Mouse (Mus musculus) embryonic facial prominence, embryonic 14.5 days (tissue): ENCODE data around the gene Rbms2. TPM values are rescaled to one million over a fixed set of nuclear protein-coding genes. Genes with fewer than 3 reads are reported as not detected.

Experiments used
- ATAC-seq: fragments of 200-750 bp; cut with Nextera tagmentation; 2 replicates; pipeline ENCODE4 v1.8.0; 2017; ENCODE audit warnings: low read depth, moderate number of reproducible peaks, moderate TSS enrichment
- DNase-seq: peaks from one replicate; pipeline ENCODE4 v3.0.0-alpha.2; 2015; ENCODE audit warnings: low spot score
- H3K27ac ChIP-seq: fragments of 300-500 bp; sonication (generic); replicated peaks from 2 replicates; pipeline ENCODE4 v1.5.1; 2014; ENCODE audit warnings: low read depth, mild to moderate bottlenecking, low read length, moderate library complexity
- H3K27me3 ChIP-seq: fragments of 300-500 bp; sonication (generic); replicated peaks from 2 replicates; pipeline ENCODE4 v1.6.1; 2014; ENCODE audit warnings: low read length; ENCODE audit not compliant: control insufficient read depth, insufficient read depth
- H3K36me3 ChIP-seq: fragments of 300-500 bp; sonication (generic); 2 replicates; pipeline ENCODE4 v1.6.1; 2014; ENCODE audit warnings: low read length, mixed read lengths; ENCODE audit not compliant: control insufficient read depth, insufficient read depth
- H3K4me1 ChIP-seq: fragments of 300-500 bp; sonication (generic); 2 replicates; pipeline ENCODE4 v1.6.1; 2014; ENCODE audit warnings: antibody characterized with exemption, low read length; ENCODE audit not compliant: control insufficient read depth, insufficient read depth
- H3K4me2 ChIP-seq: fragments of 300-500 bp; sonication (generic); 2 replicates; pipeline ENCODE4 v1.6.1; 2014; ENCODE audit warnings: low read depth, mild to moderate bottlenecking, low read length, moderate library complexity, mixed read lengths
- H3K4me3 ChIP-seq: fragments of 300-500 bp; sonication (generic); 2 replicates; pipeline ENCODE4 v1.5.1; 2014; ENCODE audit warnings: low read depth, mild to moderate bottlenecking, low read length
- H3K9ac ChIP-seq: fragments of 300-500 bp; sonication (generic); 2 replicates; pipeline ENCODE4 v1.6.1; 2014; ENCODE audit warnings: low read depth, mild to moderate bottlenecking, low read length, moderate library complexity, mixed read lengths
- H3K9me3 ChIP-seq: fragments of 300-500 bp; sonication (generic); 2 replicates; pipeline ENCODE4 v1.6.1; 2016; ENCODE audit warnings: low read length; ENCODE audit not compliant: control insufficient read depth
- WGBS: fragments of 180-500 bp; shearing (Covaris S2); extraction: QIAGEN DNeasy Blood & Tissue Kit; methylation state at CpG from one replicate; pipeline ENCODE4 v1.1.7; 2014; 5-methylcytosine and 5-hydroxymethylcytosine counted together
- microRNA counts: library from miRNA; unstranded; fragments of <30 nt; microRNA quantifications from one replicate; lab custom pipeline; 2017
- microRNA-seq: library from miRNA; unstranded; fragments of <30 nt; microRNA quantifications from one replicate; pipeline ENCODE4, GENCODE M21; 2016; ENCODE audit warnings: borderline number of aligned reads
- polyA plus RNA-seq: library from polyadenylated mRNA; unstranded; fragments of >200 nt; fragmentation: Nextera tagmentation; extraction: Ambion mirVana; gene quantifications from 2 replicates; pipeline ENCODE4 v1.2.1, GENCODE M21; 2014

Rbms2 gene
- polyA plus RNA-seq, 1 experiment from 2014 or later: 31.3 TPM

DNA sequence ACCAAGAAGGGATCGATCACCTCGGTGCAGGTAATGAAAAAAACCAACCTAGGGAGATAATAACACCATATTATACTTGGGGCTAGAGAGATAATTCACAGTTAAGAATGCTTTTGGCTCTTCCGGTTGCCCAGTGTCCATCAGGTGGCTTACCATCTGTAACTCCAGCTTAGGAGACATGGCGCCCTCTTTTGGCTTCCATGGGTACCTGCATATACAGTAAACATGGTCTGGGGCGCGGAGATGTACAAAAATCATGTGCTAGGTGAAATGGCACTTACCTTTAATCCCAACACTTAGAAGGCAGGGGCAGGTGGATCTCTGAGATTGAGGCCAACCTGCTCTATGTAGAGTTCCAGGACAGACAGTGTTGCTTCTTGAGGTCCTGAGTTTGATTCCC lies 93.7 kb downstream of the Rbms2 start:
- H3K4me2 ChIP-seq: no peak overlapping the region
- peaks cover 66% of the 10 kb centered on the region for H3K36me3 ChIP-seq
- no peak overlapping the region for H3K9ac ChIP-seq
- DNase-seq (peak; percentile 51), ATAC-seq (no peak)
- H3K4me3 ChIP-seq: no peak overlapping the region
- peaks cover 6% of the 10 kb centered on the region for H3K4me1 ChIP-seq
- no peaks in the 10 kb centered on the region for H3K27me3 ChIP-seq
- H3K9me3 ChIP-seq: no peaks in the 10 kb centered on the region
- 78% methylated on average over 6 of the region's 6 CpGs for WGBS
- no peak overlapping the region for H3K27ac ChIP-seq

DNA sequence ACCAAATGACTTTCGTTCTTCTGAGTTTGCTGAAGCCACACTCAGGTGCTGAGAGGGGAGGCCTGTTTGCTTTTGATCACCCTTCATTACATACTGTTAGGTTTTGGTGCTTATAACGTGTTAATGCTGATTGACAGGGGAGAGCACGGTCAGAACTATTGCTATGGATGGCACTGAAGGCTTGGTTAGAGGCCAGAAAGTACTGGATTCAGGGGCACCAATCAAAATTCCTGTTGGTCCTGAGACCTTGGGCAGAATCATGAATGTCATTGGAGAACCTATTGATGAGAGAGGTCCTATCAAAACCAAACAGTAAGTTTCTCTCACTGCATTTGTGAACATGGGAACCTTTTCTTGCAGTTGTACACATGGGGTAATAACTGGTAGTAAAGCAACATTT lies 95.9 kb downstream of the Rbms2 start:
- no peak for DNase-seq
- Histone ChIP-seq H3K4me3 (peak overlapping the region; percentile 80), H3K9me3 (no peaks in the 10 kb centered on the region), H3K4me1 (no peaks in the 10 kb centered on the region), H3K36me3 (peaks cover 51% of the 10 kb centered on the region), H3K9ac (peak overlapping the region; percentile 97), H3K27ac (no peak overlapping the region), H3K4me2 (peak overlapping the region; percentile 86), H3K27me3 (no peaks in the 10 kb centered on the region)
- ATAC-seq: no peak
- WGBS: 1% methylated on average over 3 of the region's 3 CpGs

GRCm38 (mm10) chr10:128083688-128084087 lies 96.4 kb downstream of the Rbms2 start:
- under 1% methylated on average over 22 of the region's 22 CpGs for WGBS
- Histone ChIP-seq H3K36me3 (peaks cover 47% of the 10 kb centered on the region), H3K4me1 (no peaks in the 10 kb centered on the region), H3K27ac (peak overlapping the region; percentile 81), H3K9ac (peak overlapping the region; percentile 97), H3K27me3 (no peaks in the 10 kb centered on the region), H3K9me3 (no peaks in the 10 kb centered on the region), H3K4me3 (peak overlapping the region; percentile 80), H3K4me2 (peak overlapping the region; percentile 86)
- ATAC-seq (no peak; the same call in 1 of the 2 replicates), DNase-seq (no peak)

GRCm38 (mm10) chr10:128082880-128083421 lies 97.1 kb downstream of the Rbms2 start, which contains the start of gene Atp5b:
Gene Atp5b (plus strand): TSS chr10:128083273.
- Histone ChIP-seq H3K4me3 (peak within 1 kb of the TSS; percentile 80), H3K9me3 (no peaks in the 10 kb centered on the region), H3K27ac (peak within 1 kb of the TSS; percentile 81), H3K9ac (peak within 1 kb of the TSS; percentile 97), H3K4me2 (peak within 1 kb of the TSS; percentile 86), H3K4me1 (no peaks in the 10 kb centered on the region), H3K36me3 (peaks cover 41% of the 10 kb centered on the region), H3K27me3 (no peaks in the 10 kb centered on the region)
- DNase-seq (peak; percentile 100), ATAC-seq (peak; percentile 99)
- WGBS: 0% methylated on average over 26 of the region's 34 CpGs

DNA sequence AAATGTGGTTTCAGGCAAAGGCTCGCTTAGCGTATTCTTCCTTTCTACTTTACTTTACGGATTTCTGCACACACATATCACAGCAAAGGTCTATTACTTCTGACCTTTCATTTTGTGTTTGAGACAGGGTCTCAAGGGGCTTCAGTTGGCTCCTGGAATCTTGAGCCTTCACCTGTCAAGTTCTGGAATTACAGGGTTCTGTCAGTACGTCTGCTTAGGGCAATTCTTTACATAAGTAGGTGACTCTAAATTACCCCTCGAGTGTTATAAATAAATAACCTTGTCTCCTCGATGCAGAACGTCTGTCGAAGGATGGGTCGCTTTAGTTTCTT lies 97.7 kb downstream of the Rbms2 start:
- H3K4me3 ChIP-seq: peak overlapping the region; percentile 80
- no peaks in the 10 kb centered on the region for H3K4me1 ChIP-seq
- H3K9me3 ChIP-seq: no peaks in the 10 kb centered on the region
- H3K9ac ChIP-seq: peak overlapping the region; percentile 72
- H3K27me3 ChIP-seq: no peaks in the 10 kb centered on the region
- WGBS: 15% methylated on average over 9 of the region's 9 CpGs
- H3K4me2 ChIP-seq: peak overlapping the region; percentile 75
- H3K27ac ChIP-seq: peak overlapping the region; percentile 65
- ATAC-seq (no peak), DNase-seq (no peak)
- peaks cover 41% of the 10 kb centered on the region for H3K36me3 ChIP-seq

- H3K27me3 ChIP-seq: no peaks in the 10 kb centered on the region
- peak overlapping the region; percentile 80 for H3K4me3 ChIP-seq
- no peaks in the 10 kb centered on the region for H3K4me1 ChIP-seq
- no peak overlapping the region for H3K27ac ChIP-seq
- no peaks in the 10 kb centered on the region for H3K9me3 ChIP-seq
- H3K36me3 ChIP-seq: peaks cover 41% of the 10 kb centered on the region
- peak overlapping the region; percentile 75 for H3K4me2 ChIP-seq
- DNase-seq (no peak), ATAC-seq (no peak)
- WGBS: 55% methylated on average over 6 of the region's 6 CpGs
- H3K9ac ChIP-seq: peak overlapping the region; percentile 72; the same call in 1 of the 2 replicates
Observed at GRCm38 (mm10) chr10:128081807-128082476, 98.2 kb downstream of the Rbms2 start.

MicroRNA genes within 50 kb of the gene (microRNA counts, 519-probe panel; counts per million panel counts)
- microRNA mmu-miR-677 (lab: Ali Mortazavi, UCI): 19.3 counts per million

Small RNA genes within 50 kb of the gene (microRNA-seq; reads per million reads assigned to microRNA genes)
- gene Mir677: 14.1 reads per million, percentile 31 among the genes with 10 or more reads in this experiment

Other genes with a start within 250 kb of the Rbms2 start
- gene Hsd17b6, start 172.7 kb downstream of the Rbms2 start, polyA plus RNA-seq: 0.75 TPM in 1 of 2 replicates, not detected in the other
- 61.6 and 69.4 TPM in 2 replicates for gene Prim1, start 165.1 kb downstream of the Rbms2 start, polyA plus RNA-seq
- 847 and 859 TPM in 2 replicates for gene Naca, start 144.7 kb downstream of the Rbms2 start, polyA plus RNA-seq
- 450 and 475 TPM in 2 replicates for gene Ptges3, start 121.3 kb downstream of the Rbms2 start, polyA plus RNA-seq
- gene Atp5b, start 97.0 kb downstream of the Rbms2 start, polyA plus RNA-seq: 2,069 and 2,210 TPM in 2 replicates
- 15.7 and 18.8 TPM in 2 replicates for gene Baz2a, start 88.7 kb downstream of the Rbms2 start, polyA plus RNA-seq
- gene Gls2, start 14.2 kb upstream of the Rbms2 start, polyA plus RNA-seq: 1.1 and 2.6 TPM in 2 replicates
- gene Spryd4, start 31.5 kb upstream of the Rbms2 start, polyA plus RNA-seq: 30.8 and 35.8 TPM in 2 replicates
- 0.15 and 0.35 TPM in 2 replicates for gene Mip, start 45.5 kb upstream of the Rbms2 start, polyA plus RNA-seq
- 35.4 and 53.3 TPM in 2 replicates for gene Timeless, start 51.8 kb upstream of the Rbms2 start, polyA plus RNA-seq
- 0.24 and 0.30 TPM in 2 replicates for gene Apon, start 73.8 kb upstream of the Rbms2 start, polyA plus RNA-seq
- not detected in 2 replicates for gene Apof, start 88.4 kb upstream of the Rbms2 start, polyA plus RNA-seq
- 13.4 and 13.5 TPM in 2 replicates for gene Stat2, start 90.3 kb upstream of the Rbms2 start, polyA plus RNA-seq
- 0.20 and 0.29 TPM in 2 replicates for gene Il23a, start 118.5 kb upstream of the Rbms2 start, polyA plus RNA-seq
- 23.6 and 23.8 TPM in 2 replicates for gene Pan2, start 123.0 kb upstream of the Rbms2 start, polyA plus RNA-seq
- gene Cnpy2, start 142.2 kb upstream of the Rbms2 start, polyA plus RNA-seq: 350 and 364 TPM in 2 replicates
- gene Cs, start 157.4 kb upstream of the Rbms2 start, polyA plus RNA-seq: 199 and 201 TPM in 2 replicates
- 15.6 and 16.8 TPM in 2 replicates for gene Coq10a, start 188.7 kb upstream of the Rbms2 start, polyA plus RNA-seq
- 11.9 and 12.7 TPM in 2 replicates for gene Ankrd52, start 196.8 kb upstream of the Rbms2 start, polyA plus RNA-seq
- 0.11 and 0.13 TPM in 2 replicates for gene Slc39a5, start 220.9 kb upstream of the Rbms2 start, polyA plus RNA-seq
- 61.9 and 63.3 TPM in 2 replicates for gene Nabp2, start 231.2 kb upstream of the Rbms2 start, polyA plus RNA-seq
- 35.2 and 36.1 TPM in 2 replicates for gene Rnf41, start 231.4 kb upstream of the Rbms2 start, polyA plus RNA-seq